Mouse (Mus musculus) forebrain, embryonic 14.5 days (tissue): ENCODE measurements at regions not wholly inside any gene's neighbourhood (a gene's known extent, or its start where the extent isn't known, plus 50 kb on each side); places are given as distances from the start of the nearest gene placed in this dataset.
A peak's percentile ranks its signal among the peaks of the same experiment; 100 is the strongest.

ENCODE experiments used
- ATAC-seq: fragments of 200-750 bp; cut with Nextera tagmentation; 2 replicates; pipeline ENCODE4 v1.8.0; 2017; ENCODE audit warnings: mild to moderate bottlenecking, moderate library complexity
- DNase-seq: peaks from one replicate; pipeline ENCODE4 v3.0.0-alpha.2; 2015; ENCODE audit warnings: low spot score
- H3K27ac ChIP-seq: fragments of 300-500 bp; sonication (generic); 2 replicates; pipeline ENCODE4 v1.5.1; 2014; ENCODE audit warnings: low read depth, mild to moderate bottlenecking, control low read depth, low read length, moderate library complexity
- H3K27me3 ChIP-seq: fragments of 300-500 bp; sonication (generic); replicated peaks from 2 replicates; pipeline ENCODE4 v1.6.1; 2014; ENCODE audit warnings: low read length, control low read depth, mixed read lengths; ENCODE audit not compliant: control insufficient read depth, insufficient read depth
- H3K36me3 ChIP-seq: fragments of 300-500 bp; sonication (generic); 2 replicates; pipeline ENCODE4 v1.6.1; 2014; ENCODE audit warnings: low read length, control low read depth; ENCODE audit not compliant: control insufficient read depth, insufficient read depth
- H3K4me1 ChIP-seq: fragments of 300-500 bp; sonication (generic); 2 replicates; pipeline ENCODE4 v1.6.1; 2014; ENCODE audit warnings: antibody characterized with exemption, low read length, control low read depth; ENCODE audit not compliant: control insufficient read depth, insufficient read depth
- H3K4me2 ChIP-seq: fragments of 300-500 bp; sonication (generic); 2 replicates; pipeline ENCODE4 v1.6.1; 2014; ENCODE audit warnings: mild to moderate bottlenecking, control low read depth, low read length
- H3K4me3 ChIP-seq: fragments of 300-500 bp; sonication (generic); 2 replicates; pipeline ENCODE4 v1.5.1; 2014; ENCODE audit warnings: low read depth, low read length, control low read depth
- H3K9ac ChIP-seq: fragments of 300-500 bp; sonication (generic); 2 replicates; pipeline ENCODE4 v1.6.1; 2014; ENCODE audit warnings: mild to moderate bottlenecking, low read length, control low read depth, moderate library complexity
- H3K9me3 ChIP-seq: fragments of 300-500 bp; sonication (generic); replicated peaks from 2 replicates; pipeline ENCODE4 v1.6.1; 2016; ENCODE audit warnings: low read length, control low read depth, mixed read lengths; ENCODE audit not compliant: control insufficient read depth
- WGBS: fragments of 180-500 bp; shearing (Covaris S2); extraction: QIAGEN DNeasy Blood & Tissue Kit; methylation state at CpG from one replicate; pipeline ENCODE4 v1.1.7; 2014; 5-methylcytosine and 5-hydroxymethylcytosine counted together

- H3K4me2 ChIP-seq = peak overlapping the region; percentile 52
- peaks cover 8% of the 10 kb centered on the region; the same call in 1 of the 2 replicates for H3K27me3 ChIP-seq
- H3K4me1 ChIP-seq = peaks cover 6% of the 10 kb centered on the region; the same call in 1 of the 2 replicates
- under 1% methylated on average over 14 of the region's 14 CpGs for WGBS
- DNase-seq = peak; percentile 86
- ATAC-seq = peak; percentile 95
- H3K9me3 ChIP-seq = no peaks in the 10 kb centered on the region
- peak overlapping the region; percentile 35; the same call in 1 of the 2 replicates for H3K9ac ChIP-seq
- no peak overlapping the region for H3K27ac ChIP-seq
- peak overlapping the region; percentile 29 for H3K4me3 ChIP-seq
- no peaks in the 10 kb centered on the region for H3K36me3 ChIP-seq
Observed at GRCm38 (mm10) chr11:39794183-39794652, 900.8 kb downstream of the Mat2b start.

- Histone ChIP-seq H3K4me3 (no peak overlapping the region), H3K9ac (no peak overlapping the region), H3K27me3 (peaks cover 8% of the 10 kb centered on the region; the same call in 1 of the 2 replicates), H3K9me3 (no peaks in the 10 kb centered on the region), H3K27ac (no peak overlapping the region), H3K4me1 (peaks cover 6% of the 10 kb centered on the region; the same call in 1 of the 2 replicates), H3K4me2 (no peak overlapping the region), H3K36me3 (no peaks in the 10 kb centered on the region)
- 81% methylated on average over 2 of the region's 2 CpGs for WGBS
- no peak for DNase-seq
- ATAC-seq = no peak
Observed at GRCm38 (mm10) chr11:39792112-39792511, 902.9 kb downstream of the Mat2b start.
